Mouse (Mus musculus) urinary bladder, adult 18-20 months (tissue): Measurements from ENCODE around the gene Gm7714.
"Not testable (repeated sequence)": the region's sequence is repeated elsewhere in the genome, so short reads cannot be mapped to it uniquely, and the experiment has no call there.

Experiments used
- DNase-seq, 2 experiments: peaks; one replicate each; pipeline ENCODE4 v3.0.0; 2022; ENCODE audit warnings: low spot score in 2 of 2, mixed read lengths in 2 of 2

Gene Gm7714

DNA sequence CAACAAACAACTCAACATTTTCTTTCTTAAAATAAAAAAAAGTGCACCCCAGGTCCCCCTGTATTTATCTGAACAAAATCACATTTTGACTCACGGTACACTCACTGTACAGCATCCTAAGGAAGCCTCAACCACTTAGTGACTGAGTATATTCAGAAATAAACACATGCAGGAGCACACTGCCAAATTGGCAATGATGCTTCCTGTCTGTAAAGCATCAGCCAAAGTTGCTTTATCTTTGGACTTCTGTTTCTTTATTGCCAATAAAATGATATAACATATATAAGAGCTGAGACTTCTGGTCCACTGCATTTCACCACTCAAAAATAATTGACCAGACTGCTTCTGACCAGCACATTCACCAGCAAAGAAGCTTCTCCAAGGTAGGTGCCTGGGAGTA, at the start of gene Gm7714:
TSS of gene Gm7714 (plus strand) at position 301 of the 400 bp plus-strand sequence.
- DNase-seq, result no peak

DNA sequence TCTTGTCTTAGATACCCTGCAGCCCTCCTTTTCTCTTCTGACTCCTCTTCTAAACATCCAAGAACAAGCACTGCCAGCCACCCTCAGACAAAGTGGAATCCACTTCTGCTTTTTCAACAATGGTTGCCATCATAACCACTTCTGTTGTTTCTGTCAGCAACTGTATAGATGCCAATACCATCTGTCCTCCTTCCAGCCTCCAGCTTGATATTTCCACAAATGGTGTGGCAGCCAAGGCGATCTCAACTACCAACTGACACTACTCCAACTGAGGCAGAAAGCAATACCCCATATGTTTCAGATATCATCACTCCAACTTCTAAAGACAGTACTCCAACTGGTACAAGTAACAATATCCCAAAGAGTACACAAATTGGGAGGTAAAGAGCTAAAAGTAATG, 12.2 kb upstream of the Gm7714 start:
- no peak for DNase-seq

DNA sequence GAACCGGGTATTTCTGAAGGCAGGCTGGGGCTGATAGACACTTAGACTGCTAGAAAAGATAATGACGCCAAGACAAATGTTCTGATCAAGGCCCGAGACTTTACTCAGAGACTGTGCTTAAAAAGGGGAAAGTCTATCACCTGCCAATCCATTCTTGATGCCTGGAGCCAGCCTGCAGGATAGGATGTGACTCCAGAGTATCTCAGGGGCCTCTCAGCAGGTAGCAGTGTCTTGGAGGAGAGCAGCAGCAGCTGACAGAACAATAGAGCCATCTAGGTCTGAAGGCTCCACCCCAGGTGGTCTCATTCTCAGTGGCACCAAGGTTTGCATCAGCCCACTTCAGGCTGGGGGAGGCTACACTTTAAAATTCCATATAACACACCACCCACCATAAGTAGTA, 42.6 kb downstream of the Gm7714 start:
- not testable (repeated sequence) for DNase-seq

DNA sequence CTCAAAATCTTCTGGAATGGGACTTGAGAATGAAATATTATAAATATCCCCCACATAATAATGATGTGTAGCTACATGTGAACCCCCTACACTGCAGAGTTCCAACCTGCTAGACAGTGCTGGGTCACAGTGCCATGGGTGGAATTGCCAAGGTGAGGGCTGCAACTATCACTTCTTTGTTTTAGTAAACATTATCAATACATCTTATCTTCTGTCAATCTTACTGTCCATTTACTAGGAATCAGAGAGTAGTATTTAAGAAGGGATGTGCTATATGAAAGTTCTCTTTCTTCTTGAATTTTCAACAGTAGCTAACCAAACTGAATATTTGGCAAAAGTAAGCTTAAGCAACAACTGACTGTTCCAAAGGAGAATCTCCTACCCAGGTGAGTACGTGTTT, 48.3 kb downstream of the Gm7714 start, which contains the start of gene Prol1:
TSS of gene Prol1 (plus strand) at position 301 of the 400 bp plus-strand sequence.
- no peak for DNase-seq
